In genomic region chr13:94094176-94094575, GRCm38 (mm10) we compare ENCODE assay signal across 20 mouse cellular contexts. TPM values are rescaled to one million over a fixed set of nuclear protein-coding genes. Genes with fewer than 3 reads are reported as not detected.
DNase-seq lines count a peak whose midpoint lies in the region; ATAC-seq and TF ChIP-seq lines count a peak whose summit lies in the region.
"Had no signal": no experiment of that assay in that cellular context is flagged by ENCODE, and none has a peak within 500 bp of the region (broad histone marks: within the 10 kb centered on the region; RNA-seq: fewer than 3 reads in every experiment).

No protein-coding gene starts in this region.

- WGBS in lung, embryonic 15.5 days, result 45% methylated on average over 4 of the region's 4 CpGs
- 51% methylated on average over 4 of the region's 4 CpGs for whole genome bisulfite sequencing in lung, adult 2 months
- 58% methylated on average over 4 of the region's 4 CpGs for WGBS in intestine, embryonic 16.5 days
- 63% methylated on average over 4 of the region's 4 CpGs for WGBS in stomach, postnatal 0 days

- no peak overlapping the region for H3K4me3 ChIP-seq in lung, embryonic 15.5 days
- H3K4me3 ChIP-seq in lung, adult 2 months (replicated peaks; ENCODE audit: extremely low read depth, low read depth, low read length), result no peak overlapping the region
- H3K4me3 ChIP-seq in intestine, embryonic 16.5 days (ENCODE audit: low read length), result no peak overlapping the region
- no peak overlapping the region for H3K4me3 ChIP-seq in stomach, postnatal 0 days (ENCODE audit: low read depth, low read length)
- H3K4me3 ChIP-seq: embryonic facial prominence, embryonic 12.5 days; hindbrain, embryonic 12.5 days; limb, embryonic 10.5 days; midbrain, embryonic 15.5 days had no signal

- no peaks in the 10 kb centered on the region for H3K9me3 ChIP-seq in lung, embryonic 15.5 days
- H3K9me3 ChIP-seq in intestine, embryonic 16.5 days (ENCODE audit: control insufficient read depth, low read length), result no peaks in the 10 kb centered on the region
- no peaks in the 10 kb centered on the region for H3K9me3 ChIP-seq in stomach, postnatal 0 days (ENCODE audit: control insufficient read depth, low read length)
- H3K9me3 ChIP-seq: embryonic facial prominence, embryonic 12.5 days; hindbrain, embryonic 12.5 days; limb, embryonic 10.5 days; midbrain, embryonic 15.5 days had no signal

- intact Hi-C loops in gastrocnemius, postnatal 14 days (cut with DNase I; ENCODE audit: low total_unique reads), result no loop called here

- H3K4me2 ChIP-seq in lung, embryonic 15.5 days, result no peak overlapping the region
- peak overlapping the region; percentile 6; the same call in 1 of the 2 replicates for H3K4me2 ChIP-seq in intestine, embryonic 16.5 days (ENCODE audit: low read depth, low read length)
- no peak overlapping the region for H3K4me2 ChIP-seq in stomach, postnatal 0 days (replicated peaks; ENCODE audit: low read depth)
- H3K4me2 ChIP-seq: embryonic facial prominence, embryonic 12.5 days; hindbrain, embryonic 12.5 days; liver, embryonic 11.5 days; midbrain, embryonic 15.5 days had no signal

- H3K27ac ChIP-seq in lung, embryonic 15.5 days, result peak overlapping the region; percentile 63
- H3K27ac ChIP-seq in intestine, embryonic 16.5 days (ENCODE audit: low read length), result peak overlapping the region; percentile 80
- H3K27ac ChIP-seq in stomach, postnatal 0 days (replicated peaks), result no peak overlapping the region
- H3K27ac ChIP-seq: embryonic facial prominence, embryonic 12.5 days; hindbrain, embryonic 12.5 days; limb, embryonic 10.5 days; midbrain, embryonic 15.5 days had no signal

- H3K27me3 ChIP-seq in lung, embryonic 15.5 days, result no peaks in the 10 kb centered on the region
- H3K27me3 ChIP-seq in intestine, embryonic 16.5 days (replicated peaks; ENCODE audit: control insufficient read depth, insufficient read depth, low read length), result no peaks in the 10 kb centered on the region
- no peaks in the 10 kb centered on the region for H3K27me3 ChIP-seq in stomach, postnatal 0 days (ENCODE audit: control insufficient read depth, insufficient read depth, low read length)
- H3K27me3 ChIP-seq: embryonic facial prominence, embryonic 12.5 days; hindbrain, embryonic 12.5 days; midbrain, embryonic 15.5 days had no signal

- no peak for DNase-seq in lung, adult 2 months
- DNase-seq in adipocyte (ENCODE audit: low spot score), result peak; percentile 47
- no peak for DNase-seq in stomach, postnatal 0 days (ENCODE audit: low spot score)
- no peak for DNase-seq in gastrocnemius, postnatal 14 days
- DNase-seq: adrenal gland, postnatal 10 days; cerebellum, adult 9-10 months; gastrocnemius, postnatal 10 days; heart, postnatal 10 days; retina, postnatal 1 day; thymus, postnatal 14 days had no signal

- ATAC-seq in lung, embryonic 15.5 days (ENCODE audit: borderline replicate concordance, extremely low read depth, low FRiP score, low TSS enrichment), result peak; percentile 63; the same call in 1 of the 2 replicates
- peak; percentile 96 for ATAC-seq in intestine, embryonic 16.5 days
- peak; percentile 61; the same call in 1 of the 2 replicates for ATAC-seq in stomach, postnatal 0 days (ENCODE audit: low FRiP score, low TSS enrichment)
- no peak for ATAC-seq in erythroid progenitor cell, adult 5-6 weeks (replicated peaks; ENCODE audit: low FRiP score, poor library complexity, severe bottlenecking)
- ATAC-seq: forebrain, embryonic 16.5 days; inflammation-experienced regulatory T-cells, adult 6 months; midbrain, embryonic 15.5 days had no signal

- TF ChIP-seq CTCF in lung, adult 2 months (IDR thresholded peaks at IDR 0.05; ENCODE audit: insufficient read depth, low read length), result no peak
- TF ChIP-seq CTCF in stomach, postnatal 0 days (IDR thresholded peaks at IDR 0.05; ENCODE audit: low read depth), result no peak

- no peak for TF ChIP-seq POLR2A in lung, adult 2 months (IDR thresholded peaks at IDR 0.05; ENCODE audit: borderline replicate concordance, extremely low read depth, low read depth, low read length)

- H3K36me3 ChIP-seq in lung, embryonic 15.5 days, result no peaks in the 10 kb centered on the region; the same call in 1 of the 2 replicates
- no peaks in the 10 kb centered on the region for H3K36me3 ChIP-seq in intestine, embryonic 16.5 days (ENCODE audit: control insufficient read depth, insufficient read depth, low read length)
- no peaks in the 10 kb centered on the region for H3K36me3 ChIP-seq in stomach, postnatal 0 days (ENCODE audit: control insufficient read depth, insufficient read depth, low read length)
- H3K36me3 ChIP-seq: hindbrain, embryonic 12.5 days; midbrain, embryonic 15.5 days had no signal

- TF ChIP-seq EP300 in stomach, postnatal 0 days (optimal IDR thresholded peaks at IDR 0.05), result no peak

- H3K4me1 ChIP-seq in lung, embryonic 15.5 days, result peaks cover 88% of the 10 kb centered on the region
- H3K4me1 ChIP-seq in lung, adult 2 months (ENCODE audit: control insufficient read depth, insufficient read depth, low read length), result peaks cover 12% of the 10 kb centered on the region
- peaks cover 34% of the 10 kb centered on the region for H3K4me1 ChIP-seq in intestine, embryonic 16.5 days (ENCODE audit: control insufficient read depth, insufficient read depth, low read length)
- 0 out of 2 replicates have a peak, but pooled peaks cover 2% of the 10 kb centered on the region for H3K4me1 ChIP-seq in stomach, postnatal 0 days (replicated peaks; ENCODE audit: control insufficient read depth, insufficient read depth)
- H3K4me1 ChIP-seq: hindbrain, embryonic 12.5 days; midbrain, embryonic 15.5 days had no signal

- H3K9ac ChIP-seq in lung, embryonic 15.5 days, result no peak overlapping the region
- H3K9ac ChIP-seq in intestine, embryonic 16.5 days (ENCODE audit: low read depth, low read length), result no peak overlapping the region
- no peak overlapping the region for H3K9ac ChIP-seq in stomach, postnatal 0 days (ENCODE audit: low read length)
- H3K9ac ChIP-seq: embryonic facial prominence, embryonic 12.5 days; hindbrain, embryonic 12.5 days; midbrain, embryonic 15.5 days had no signal

RNA-seq across cellular contexts. Expression of gene Lhfpl2, which starts 36.6 kb away (rescaled TPM):
- 53.7 and 56.7 TPM in 2 replicates for polyA plus RNA-seq in lung, embryonic 15.5 days (2015; fragmentation: Nextera tagmentation; extraction: Ambion mirVana)
- 9.4 and 9.9 TPM in 2 replicates for polyA plus RNA-seq in lung, adult 2 months (2012; rRNA removed)
- 15.1 and 15.4 TPM in 2 replicates for polyA plus RNA-seq in intestine, embryonic 16.5 days (2015; fragmentation: Nextera tagmentation; extraction: Ambion mirVana)
- 6.8 and 7.0 TPM in 2 replicates for polyA plus RNA-seq in stomach, postnatal 0 days (2015; fragmentation: Nextera tagmentation; extraction: Ambion mirVana)
- 3.6 and 6.7 TPM in 2 replicates for total RNA-seq in erythroid progenitor cell, adult 5-6 weeks (2015; ENCODE audit: low replicate concordance)
- total RNA-seq in erythroid progenitor cell, adult 5-6 weeks (2017; ENCODE audit: low replicate concordance), result 2.6 and 7.8 TPM in 2 replicates
- 10 to 100 TPM; 10.7 to 19.2 TPM for total RNA-seq in gastrocnemius, postnatal 14 days (2021)
- polyA plus RNA-seq: inflammation-experienced regulatory T-cells, adult 6 months had no signal
